Mouse (Mus musculus) heart, embryonic 16.5 days (tissue): ENCODE results near the gene Gdf1. TPM values are rescaled to one million over a fixed set of nuclear protein-coding genes. Genes with fewer than 3 reads are reported as not detected.

Experiments used
- ATAC-seq: fragments of 200-750 bp; cut with Nextera tagmentation; replicated peaks from 2 replicates; pipeline ENCODE4 v1.8.0; 2017; ENCODE audit warnings: moderate number of reproducible peaks; ENCODE audit not compliant: insufficient read depth, low FRiP score; ENCODE audit errors: extremely low read depth
- H3K27ac ChIP-seq: fragments of 300-500 bp; sonication (generic); 2 replicates; pipeline ENCODE4 v1.5.1; 2014; ENCODE audit warnings: mild to moderate bottlenecking, low read length, control low read depth, moderate library complexity
- H3K27me3 ChIP-seq: fragments of 300-500 bp; sonication (generic); 2 replicates; pipeline ENCODE4 v1.6.1; 2014; ENCODE audit warnings: low read length, mixed read lengths; ENCODE audit not compliant: control insufficient read depth, insufficient read depth
- H3K36me3 ChIP-seq: fragments of 300-500 bp; sonication (generic); 2 replicates; pipeline ENCODE4 v1.6.1; 2014; ENCODE audit not compliant: control insufficient read depth, insufficient read depth
- H3K4me1 ChIP-seq: fragments of 300-500 bp; sonication (generic); 2 replicates; pipeline ENCODE4 v1.6.1; 2014; ENCODE audit warnings: low read length, mixed read lengths; ENCODE audit not compliant: control insufficient read depth, insufficient read depth
- H3K4me2 ChIP-seq: fragments of 300-500 bp; sonication (generic); 2 replicates; pipeline ENCODE4 v1.6.1; 2014; ENCODE audit warnings: low read depth, mild to moderate bottlenecking, control low read depth, low read length
- H3K4me3 ChIP-seq: fragments of 300-500 bp; sonication (generic); 2 replicates; pipeline ENCODE4 v1.5.1; 2014; ENCODE audit warnings: mild to moderate bottlenecking, control low read depth, low read length
- H3K9ac ChIP-seq: fragments of 300-500 bp; sonication (generic); 2 replicates; pipeline ENCODE4 v1.6.1; 2014; ENCODE audit warnings: low read length, control low read depth
- H3K9me3 ChIP-seq: fragments of 300-500 bp; sonication (generic); replicated peaks from 2 replicates; pipeline ENCODE4 v1.6.1; 2016; ENCODE audit warnings: low read length; ENCODE audit not compliant: control insufficient read depth
- WGBS: fragments of 180-500 bp; shearing (Covaris S2); extraction: QIAGEN DNeasy Blood & Tissue Kit; methylation state at CpG from one replicate; pipeline ENCODE4 v1.1.7; 2014; 5-methylcytosine and 5-hydroxymethylcytosine counted together
- polyA plus RNA-seq: library from polyadenylated mRNA; unstranded; fragments of >200 nt; fragmentation: Nextera tagmentation; extraction: Ambion mirVana; gene quantifications from 2 replicates; pipeline ENCODE4 v1.2.1, GENCODE M21; 2015

Gdf1 gene
- polyA plus RNA-seq, 1 experiment from 2014 or later, result 1.4 TPM

DNA sequence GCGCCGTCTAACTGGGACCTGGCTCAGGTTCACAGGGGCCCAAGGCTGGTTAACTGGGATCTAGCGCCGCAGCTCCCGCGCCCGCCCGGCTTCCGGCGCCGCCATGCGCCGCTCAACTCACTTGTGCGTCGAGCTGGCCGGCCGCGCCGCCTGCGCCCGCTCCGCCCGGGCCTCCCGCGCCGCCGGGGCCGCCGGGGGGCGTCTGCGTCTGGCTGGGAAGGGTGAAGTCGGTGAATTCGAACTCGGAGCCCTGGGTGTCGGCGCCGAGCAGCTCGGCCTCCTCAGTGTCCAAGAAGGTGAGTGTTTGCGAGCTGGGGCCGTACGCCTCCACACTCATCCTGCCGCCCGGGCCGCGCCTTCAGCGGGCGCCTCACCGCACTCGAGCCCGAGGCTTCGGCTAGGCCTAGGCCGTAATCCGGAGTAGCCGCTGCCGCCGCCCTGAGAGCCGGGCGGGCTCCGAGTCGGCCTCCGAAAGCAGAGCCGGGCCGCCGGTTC is 23.1 kb downstream of the Gdf1 start:
- peak overlapping the region; percentile 97 for H3K9ac ChIP-seq
- H3K9me3 ChIP-seq, result no peaks in the 10 kb centered on the region
- WGBS, result under 1% methylated on average over 64 of the region's 64 CpGs
- peaks cover 31% of the 10 kb centered on the region for H3K4me1 ChIP-seq
- ATAC-seq, result peak; percentile 31
- H3K27ac ChIP-seq, result peak overlapping the region; percentile 89
- H3K36me3 ChIP-seq, result no peaks in the 10 kb centered on the region
- H3K27me3 ChIP-seq, result no peaks in the 10 kb centered on the region
- H3K4me3 ChIP-seq, result peak overlapping the region; percentile 98
- H3K4me2 ChIP-seq, result peak overlapping the region; percentile 88

DNA sequence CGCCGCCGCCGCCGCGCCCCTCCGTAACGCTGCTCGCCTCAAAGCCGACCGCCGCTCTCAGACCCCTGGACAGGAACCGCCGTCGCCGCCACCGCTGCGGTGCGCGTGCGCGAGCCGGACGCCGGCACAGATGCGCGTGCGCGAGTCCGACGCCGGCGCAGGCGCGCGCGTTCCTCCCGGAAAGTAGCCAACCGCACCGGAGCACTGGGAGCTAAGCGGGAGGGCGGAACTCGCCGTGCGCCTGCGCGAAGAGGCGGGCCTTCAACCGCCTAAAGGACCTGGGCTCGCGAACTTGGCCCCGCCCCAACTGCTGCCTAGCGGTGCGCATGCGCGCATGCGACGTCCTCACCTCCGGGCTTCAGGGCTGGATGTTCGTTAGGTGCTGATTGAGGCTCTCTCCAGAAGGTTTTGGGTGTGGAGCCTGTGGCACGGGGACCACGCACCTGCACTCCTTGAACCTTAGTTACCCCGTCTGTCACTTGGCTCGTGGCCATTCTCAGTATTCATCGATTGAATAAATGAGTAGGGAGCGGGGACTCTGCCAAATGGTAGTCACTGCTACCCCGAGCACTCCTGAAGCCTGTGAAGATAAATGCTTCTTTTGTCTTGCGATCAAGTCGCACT is 23.7 kb downstream of the Gdf1 start, which contains the start of gene Upf1:
TSS of gene Upf1 (minus strand) at position 85 of the 624 bp plus-strand sequence.
- under 1% methylated on average over 65 of the region's 69 CpGs for WGBS
- peak within 1 kb of the TSS; percentile 88 for H3K4me2 ChIP-seq
- H3K27me3 ChIP-seq, result no peaks in the 10 kb centered on the region
- peak within 1 kb of the TSS; percentile 97 for H3K9ac ChIP-seq
- H3K36me3 ChIP-seq, result no peaks in the 10 kb centered on the region
- peaks cover 31% of the 10 kb centered on the region for H3K4me1 ChIP-seq
- H3K4me3 ChIP-seq, result peak within 1 kb of the TSS; percentile 98
- H3K27ac ChIP-seq, result peak within 1 kb of the TSS; percentile 89
- peak; percentile 93 for ATAC-seq
- no peaks in the 10 kb centered on the region for H3K9me3 ChIP-seq

DNA sequence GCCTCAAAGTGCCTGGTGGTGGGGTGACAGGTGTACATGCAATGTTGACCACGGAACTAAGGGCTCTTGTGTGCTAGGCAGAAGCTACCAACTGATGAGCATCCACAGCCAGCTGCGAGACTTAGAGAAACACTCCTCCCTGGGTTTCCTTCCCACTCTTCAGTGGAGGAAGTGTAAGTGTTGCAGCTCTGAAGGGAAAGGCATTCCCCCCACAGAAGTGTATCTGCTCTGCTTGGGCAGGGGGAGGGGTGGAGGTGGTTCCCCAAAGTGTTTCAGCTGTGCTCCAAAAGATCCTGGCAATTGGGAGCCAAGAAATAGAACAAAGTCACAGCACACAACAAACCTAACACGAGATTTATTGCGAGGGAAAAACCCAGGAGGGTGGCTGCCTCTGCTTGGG is 24.4 kb downstream of the Gdf1 start:
- Histone ChIP-seq H3K27ac (peak overlapping the region; percentile 70), H3K4me2 (peak overlapping the region; percentile 83), H3K4me1 (peaks cover 29% of the 10 kb centered on the region), H3K9me3 (no peaks in the 10 kb centered on the region), H3K9ac (peak overlapping the region; percentile 74; the same call in 1 of the 2 replicates), H3K27me3 (no peaks in the 10 kb centered on the region), H3K36me3 (no peaks in the 10 kb centered on the region), H3K4me3 (peak overlapping the region; percentile 98)
- no peak for ATAC-seq
- WGBS, result 62% methylated on average over 4 of the region's 4 CpGs

DNA sequence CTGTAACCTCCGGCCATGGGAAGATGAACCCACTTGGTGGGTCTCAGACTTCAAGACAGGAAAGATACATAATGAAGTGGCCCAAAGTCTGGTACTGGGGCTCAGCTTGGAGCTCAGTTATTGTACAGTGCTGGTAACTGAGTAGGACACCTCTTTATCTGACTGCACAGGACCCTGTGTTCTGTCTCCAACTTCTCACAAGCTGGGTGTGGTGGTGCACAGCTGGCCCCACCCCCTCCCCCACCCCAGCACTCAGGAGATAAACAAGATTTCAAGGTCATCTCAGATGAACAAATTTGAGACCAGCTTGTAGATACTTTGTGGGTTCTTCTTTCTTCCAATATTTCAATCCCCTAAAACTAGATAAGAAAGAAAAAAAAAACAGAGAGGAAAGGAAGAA is 26.5 kb downstream of the Gdf1 start:
- ATAC-seq, result no peak
- H3K27ac ChIP-seq, result no peak overlapping the region
- WGBS, result 77% methylated on average over 1 of the region's 1 CpGs

DNA sequence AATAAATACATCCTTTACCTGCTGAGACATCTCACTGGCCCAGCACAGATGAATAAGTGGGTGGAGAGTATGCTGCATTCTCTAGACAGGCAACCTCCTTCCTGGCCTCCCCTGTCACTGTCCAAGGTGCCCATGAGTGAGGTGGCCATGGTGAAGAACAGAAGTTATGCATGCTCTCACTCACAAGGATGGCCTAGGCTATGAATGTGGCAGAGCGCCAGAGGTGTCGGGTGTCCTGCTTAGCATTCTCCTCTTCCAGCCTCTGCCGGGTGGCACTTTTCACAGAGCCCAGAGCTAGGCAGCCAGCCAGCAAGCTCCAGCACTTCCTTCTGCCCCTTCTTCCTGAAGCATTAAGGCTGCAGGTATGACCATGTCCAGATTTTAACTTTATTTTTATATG is 29.8 kb downstream of the Gdf1 start:
- peak; percentile 50; the same call in 1 of the 2 replicates for ATAC-seq
- H3K27me3 ChIP-seq, result no peaks in the 10 kb centered on the region
- H3K4me2 ChIP-seq, result no peak overlapping the region
- WGBS, result 21% methylated on average over 3 of the region's 3 CpGs
- H3K4me3 ChIP-seq, result no peak overlapping the region
- H3K27ac ChIP-seq, result no peak overlapping the region
- no peaks in the 10 kb centered on the region for H3K36me3 ChIP-seq
- H3K9me3 ChIP-seq, result 0 out of 2 replicates have a peak, but pooled peaks cover 4% of the 10 kb centered on the region
- no peak overlapping the region for H3K9ac ChIP-seq
- peaks cover 3% of the 10 kb centered on the region; the same call in 1 of the 2 replicates for H3K4me1 ChIP-seq

More for the DNA sequence above, 26.5 kb downstream of the Gdf1 start:
- H3K4me3 ChIP-seq, result no peak overlapping the region
- no peaks in the 10 kb centered on the region for H3K36me3 ChIP-seq
- H3K4me2 ChIP-seq, result no peak overlapping the region
- H3K4me1 ChIP-seq, result peaks cover 19% of the 10 kb centered on the region
- H3K27me3 ChIP-seq, result no peaks in the 10 kb centered on the region
- no peak overlapping the region for H3K9ac ChIP-seq
- 0 out of 2 replicates have a peak, but pooled peaks cover 4% of the 10 kb centered on the region for H3K9me3 ChIP-seq

DNA sequence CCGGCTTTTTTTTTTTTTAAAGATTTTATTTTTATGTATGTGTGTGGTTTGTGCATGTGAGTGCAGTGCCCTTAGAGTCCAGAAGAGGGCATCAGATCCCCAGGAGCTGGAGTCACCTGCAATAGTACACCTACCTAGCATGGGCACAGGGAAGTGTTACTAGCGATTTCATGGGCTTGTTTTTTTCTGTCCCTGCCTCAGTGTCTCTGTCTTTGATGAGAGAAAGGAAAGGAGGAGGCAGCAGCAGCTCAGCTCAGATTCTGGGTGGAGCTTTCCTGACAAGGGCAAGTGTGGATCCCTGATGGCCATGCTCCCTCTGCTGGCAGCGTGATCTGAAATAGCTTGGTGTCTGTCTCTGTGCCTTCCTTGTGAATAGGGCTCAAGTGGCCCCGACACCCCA is 31.2 kb downstream of the Gdf1 start:
- H3K27ac ChIP-seq, result no peak overlapping the region
- H3K4me1 ChIP-seq, result peaks cover 3% of the 10 kb centered on the region; the same call in 1 of the 2 replicates
- ATAC-seq, result no peak
- no peaks in the 10 kb centered on the region for H3K36me3 ChIP-seq
- H3K9me3 ChIP-seq, result 0 out of 2 replicates have a peak, but pooled peaks cover 4% of the 10 kb centered on the region
- no peak overlapping the region for H3K4me2 ChIP-seq
- no peaks in the 10 kb centered on the region for H3K27me3 ChIP-seq
- 48% methylated on average over 4 of the region's 4 CpGs for WGBS
- H3K9ac ChIP-seq, result no peak overlapping the region
- no peak overlapping the region for H3K4me3 ChIP-seq

DNA sequence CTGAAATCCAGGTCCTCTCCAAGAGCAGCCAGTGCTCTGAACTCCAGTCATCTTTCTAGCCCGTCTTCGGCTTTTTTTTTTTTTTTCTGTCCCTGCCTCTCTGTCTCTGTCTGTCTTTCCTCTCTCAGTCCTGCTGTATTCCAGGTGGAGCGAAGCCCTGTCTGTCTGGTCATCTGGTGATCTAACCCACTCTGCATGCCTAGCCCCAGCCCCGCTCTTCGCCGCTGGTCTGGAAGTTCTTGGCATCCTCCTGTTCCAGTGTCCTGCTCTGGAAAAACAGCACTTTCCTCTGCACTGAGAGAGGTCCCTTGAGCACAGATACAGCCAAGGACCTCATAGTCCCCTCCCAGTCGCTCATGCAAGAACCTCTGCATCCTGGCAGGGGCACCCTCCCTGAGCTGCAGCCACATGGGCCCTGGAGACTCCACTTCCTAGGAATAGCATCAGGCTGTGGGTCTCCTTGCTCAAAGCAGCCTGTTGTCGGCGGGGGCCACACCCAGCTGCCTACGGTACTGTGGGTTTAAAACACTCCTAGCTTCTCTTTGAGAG is 31.9 kb downstream of the Gdf1 start:
- Histone ChIP-seq H3K9me3 (0 out of 2 replicates have a peak, but pooled peaks cover 4% of the 10 kb centered on the region), H3K9ac (no peak overlapping the region), H3K4me1 (peaks cover 3% of the 10 kb centered on the region; the same call in 1 of the 2 replicates), H3K4me3 (no peak overlapping the region), H3K27ac (no peak overlapping the region), H3K27me3 (no peaks in the 10 kb centered on the region), H3K4me2 (no peak overlapping the region), H3K36me3 (no peaks in the 10 kb centered on the region)
- 74% methylated on average over 10 of the region's 10 CpGs for WGBS
- ATAC-seq, result no peak

DNA sequence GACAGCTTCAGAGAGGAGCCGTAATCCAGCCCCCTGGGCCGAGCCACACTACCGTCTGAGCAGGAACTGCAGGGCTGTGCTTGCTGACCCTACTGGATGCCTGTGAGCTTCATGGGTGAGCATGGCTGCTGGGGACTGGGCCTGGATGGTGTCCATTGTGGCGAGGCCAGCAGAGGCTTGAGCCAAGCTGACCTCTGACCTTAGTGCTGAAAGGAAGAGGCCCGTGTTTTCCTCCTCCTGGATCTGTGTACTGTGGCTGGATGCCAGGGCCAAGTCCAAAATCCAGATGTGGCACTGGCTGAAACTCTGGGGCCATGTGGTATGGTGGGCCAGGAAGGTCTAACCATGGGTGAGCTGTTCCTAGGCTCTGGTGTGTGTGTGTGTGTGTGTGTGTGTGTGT is 34.4 kb downstream of the Gdf1 start:
- peak; percentile 50 for ATAC-seq
- Histone ChIP-seq H3K9me3 (0 out of 2 replicates have a peak, but pooled peaks cover 4% of the 10 kb centered on the region), H3K9ac (no peak overlapping the region), H3K4me3 (no peak overlapping the region), H3K4me2 (no peak overlapping the region), H3K4me1 (peaks cover 3% of the 10 kb centered on the region; the same call in 1 of the 2 replicates), H3K36me3 (no peaks in the 10 kb centered on the region), H3K27me3 (no peaks in the 10 kb centered on the region), H3K27ac (no peak overlapping the region)
- WGBS, result 37% methylated on average over 5 of the region's 5 CpGs

DNA sequence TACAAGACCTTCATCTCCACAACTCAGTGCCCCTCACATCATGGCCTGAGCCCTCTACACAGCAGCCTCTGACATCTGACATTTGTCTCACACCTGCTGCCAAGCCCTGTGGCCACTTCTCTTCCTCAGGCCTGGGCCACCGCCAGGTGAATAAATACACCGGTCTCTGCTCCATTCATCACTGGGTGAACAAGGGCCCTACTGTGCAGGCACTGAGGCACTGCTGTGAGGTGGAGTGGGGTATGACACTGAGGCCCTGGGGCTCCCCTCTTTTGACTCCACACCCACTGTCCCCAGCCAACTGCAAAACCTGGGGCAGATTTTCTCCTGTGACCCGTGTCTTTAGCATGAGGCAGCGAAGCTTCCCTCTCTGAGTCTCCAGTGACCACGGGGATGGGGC is 37.0 kb downstream of the Gdf1 start:
- Histone ChIP-seq H3K9me3 (no peaks in the 10 kb centered on the region), H3K4me3 (no peak overlapping the region), H3K27ac (no peak overlapping the region), H3K27me3 (peaks cover under 1% of the 10 kb centered on the region; the same call in 1 of the 2 replicates), H3K4me1 (no peaks in the 10 kb centered on the region), H3K9ac (no peak overlapping the region), H3K36me3 (no peaks in the 10 kb centered on the region), H3K4me2 (no peak overlapping the region)
- no peak for ATAC-seq
- WGBS, result 65% methylated on average over 5 of the region's 5 CpGs
